Mouse (Mus musculus) CH12.LX (cell line): ENCODE data around the gene Scamp1. TPM values are rescaled to one million over a fixed set of nuclear protein-coding genes. Genes with fewer than 3 reads are reported as not detected.

ENCODE experiments used
- DNase-seq: peaks from one replicate; pipeline ENCODE4 v3.0.0-alpha.2; 2013; ENCODE audit errors: extremely low read depth
- H3K27ac ChIP-seq: 2 replicates; pipeline ENCODE4 v1.5.1; 2012; ENCODE audit warnings: low read depth, mild to moderate bottlenecking, control low read depth, moderate library complexity; ENCODE audit not compliant: insufficient read depth
- H3K27me3 ChIP-seq: replicated peaks from 2 replicates; pipeline ENCODE3; 2012; ENCODE audit warnings: inconsistent platforms
- H3K36me3 ChIP-seq, 2 experiments: replicated peaks in 1 of 2; 2 replicates each; pipeline versions ENCODE3 to v1.6.1; 2012; ENCODE audit warnings: inconsistent platforms in 1 of 2, low read length in 1 of 2, mild to moderate bottlenecking in 1 of 2, mixed read lengths in 1 of 2, moderate library complexity in 1 of 2; ENCODE audit not compliant: control insufficient read depth in 1 of 2, insufficient read depth in 1 of 2
- H3K4me1 ChIP-seq, 2 experiments: 2 replicates each; pipeline ENCODE4 v1.6.1; 2012; ENCODE audit warnings: inconsistent platforms in 1 of 2, moderate library complexity in 1 of 2; ENCODE audit not compliant: insufficient read depth in 2 of 2, control insufficient read depth in 1 of 2
- H3K4me2 ChIP-seq: 2 replicates; pipeline ENCODE4 v1.6.1; 2012; ENCODE audit warnings: low read depth, mild to moderate bottlenecking, control low read depth; ENCODE audit not compliant: poor library complexity, insufficient read depth, severe bottlenecking
- H3K4me3 ChIP-seq, 3 experiments: fragments of 150-350 bp in 1 of 3; sonication (generic) in 1 of 3; replicated peaks in 1 of 3; 2 replicates each; pipeline versions ENCODE3 to v1.5.1; 2011 to 2012; ENCODE audit warnings: low read depth in 2 of 3, low read length in 2 of 3, mild to moderate bottlenecking in 2 of 3, moderate library complexity in 2 of 3, control low read depth in 1 of 3, improper control_type of control experiment in 1 of 3, inconsistent platforms in 1 of 3, mixed read lengths in 1 of 3; ENCODE audit not compliant: poor library complexity in 1 of 3
- H3K79me2 ChIP-seq: replicated peaks from 2 replicates; pipeline ENCODE4 v1.6.1; 2012; ENCODE audit warnings: mild to moderate bottlenecking, moderate library complexity; ENCODE audit not compliant: control insufficient read depth, poor library complexity, insufficient read depth, severe bottlenecking; ENCODE audit errors: extremely low read depth
- H3K9ac ChIP-seq: 2 replicates; pipeline ENCODE4 v1.6.1; 2012; ENCODE audit warnings: low read depth, mild to moderate bottlenecking, control low read depth, moderate library complexity; ENCODE audit not compliant: insufficient read depth
- H3K9me3 ChIP-seq: replicated peaks from 2 replicates; pipeline ENCODE3; 2012; ENCODE audit warnings: low read length, inconsistent platforms, mixed read lengths
- CHD2 ChIP-seq: IDR thresholded peaks from 2 replicates; pipeline ENCODE4 v1.6.1; 2011; ENCODE audit warnings: low read length, improper control_type of control experiment
- EP300 ChIP-seq: IDR thresholded peaks from 2 replicates; pipeline ENCODE4 v1.6.1; 2011; ENCODE audit warnings: low read length, improper control_type of control experiment
- ETS1 ChIP-seq: conservative IDR thresholded peaks from 2 replicates; pipeline ENCODE4 v1.6.1; 2012; ENCODE audit warnings: low read depth, mild to moderate bottlenecking, inconsistent platforms, low read length, improper control_type of control experiment, moderate library complexity
- GABPA ChIP-seq: IDR thresholded peaks from 2 replicates; pipeline ENCODE4 v1.6.1; 2012; ENCODE audit warnings: low read depth, low read length, improper control_type of control experiment, inconsistent platforms; ENCODE audit not compliant: insufficient replicate concordance
- JUND ChIP-seq: conservative IDR thresholded peaks from 2 replicates; pipeline ENCODE4 v1.6.1; 2011; ENCODE audit warnings: low read depth, low read length, improper control_type of control experiment
- KAT2A ChIP-seq: IDR thresholded peaks from 2 replicates; pipeline ENCODE4 v1.6.1; 2012; ENCODE audit warnings: low read length, improper control_type of control experiment, inconsistent platforms; ENCODE audit not compliant: insufficient replicate concordance
- MAX ChIP-seq: IDR thresholded peaks from 2 replicates; pipeline ENCODE4 v1.6.1; 2011; ENCODE audit warnings: low read length, improper control_type of control experiment
- MAZ ChIP-seq: IDR thresholded peaks from 2 replicates; pipeline ENCODE4 v1.6.1; 2012; ENCODE audit warnings: low read depth, mild to moderate bottlenecking, inconsistent platforms, low read length, improper control_type of control experiment, moderate library complexity
- MEF2A ChIP-seq: IDR thresholded peaks from 2 replicates; pipeline ENCODE4 v1.6.1; 2014; ENCODE audit warnings: low read depth, mild to moderate bottlenecking, inconsistent platforms, low read length, improper control_type of control experiment, borderline replicate concordance
- MXI1 ChIP-seq: IDR thresholded peaks from 2 replicates; pipeline ENCODE4 v1.6.1; 2011; ENCODE audit warnings: mild to moderate bottlenecking, low read depth, low read length, improper control_type of control experiment
- MYC ChIP-seq: IDR thresholded peaks from 2 replicates; pipeline ENCODE4 v1.6.1; 2011; ENCODE audit warnings: low read depth, mild to moderate bottlenecking, improper control_type of control experiment, low read length
- NELFE ChIP-seq: IDR thresholded peaks from 2 replicates; pipeline ENCODE4 v1.6.1; 2011; ENCODE audit warnings: low read depth, low read length, improper control_type of control experiment
- PAX5 ChIP-seq: IDR thresholded peaks from 2 replicates; pipeline ENCODE4 v1.6.1; 2012; ENCODE audit warnings: low read length, inconsistent platforms, mixed read lengths
- POLR2A ChIP-seq: IDR thresholded peaks from 2 replicates; pipeline ENCODE4 v1.6.1; 2011; ENCODE audit warnings: low read depth, mild to moderate bottlenecking, improper control_type of control experiment, low read length
- RAD21 ChIP-seq: IDR thresholded peaks from 2 replicates; pipeline ENCODE4 v1.6.1; 2011; ENCODE audit warnings: low read depth, mild to moderate bottlenecking, low read length, improper control_type of control experiment, moderate library complexity
- RCOR1 ChIP-seq: conservative IDR thresholded peaks from 2 replicates; pipeline ENCODE4 v1.6.1; 2012; ENCODE audit warnings: low read depth, mild to moderate bottlenecking, inconsistent platforms, low read length, improper control_type of control experiment
- SIN3A ChIP-seq: IDR thresholded peaks from 2 replicates; pipeline ENCODE4 v1.6.1; 2012; ENCODE audit warnings: low read length, improper control_type of control experiment, inconsistent platforms
- UBTF ChIP-seq: IDR thresholded peaks from 2 replicates; pipeline ENCODE4 v1.6.1; 2012; ENCODE audit warnings: low read depth, mild to moderate bottlenecking, inconsistent platforms, low read length, improper control_type of control experiment, moderate library complexity
- USF2 ChIP-seq: conservative IDR thresholded peaks from 2 replicates; pipeline ENCODE4 v1.6.1; 2011; ENCODE audit warnings: low read depth, low read length, improper control_type of control experiment
- ZC3H11A ChIP-seq: IDR thresholded peaks from 2 replicates; pipeline ENCODE4 v1.6.1; 2012; ENCODE audit warnings: low read depth, mild to moderate bottlenecking, inconsistent platforms, low read length, improper control_type of control experiment
- ZKSCAN1 ChIP-seq: IDR thresholded peaks from 2 replicates; pipeline ENCODE4 v1.6.1; 2012; ENCODE audit warnings: low read depth, inconsistent platforms, low read length, improper control_type of control experiment, borderline replicate concordance
- dilution Hi-C: fragments of 300-500 bp; cut with MboI; formaldehyde crosslinking; loops from 2 replicates; pipeline ENCODE4 v1.14.3; 2020; ENCODE audit warnings: low sequenced_read_pairs; ENCODE audit not compliant: extremely low pct_unique_long_range_greater_than_20kb, extremely low pct_ligation_motif_present
- in situ Hi-C: fragments of 300-500 bp; cut with MboI; formaldehyde crosslinking; loops from 3 replicates; pipeline ENCODE4 v1.14.3; 2019; ENCODE audit warnings: low sequenced_read_pairs, low pct_ligation_motif_present, low pct_unique_long_range_greater_than_20kb, mixed read lengths
- polyA plus RNA-seq: library from polyadenylated mRNA; unstranded; fragments of >175 nt; gene quantifications from 2 replicates; pipeline ENCODE4 v1.2.1, GENCODE M21; 2012; ENCODE audit warnings: low read depth; ENCODE audit not compliant: insufficient read length
- total RNA-seq, 2 experiments: library from RNA; depleted of rRNA; stranded (reverse); fragments of 300-350 nt in 1 of 2; fragments of >200 nt in 1 of 2; gene quantifications; 2 replicates each; pipeline ENCODE4 v1.2.3; 2012 to 2014

The Scamp1 gene
- total and polyA plus RNA-seq, 3 experiments = not detected

GRCm38 (mm10) chr13:94154512-94155296, 131.0 kb downstream of the Scamp1 start:
- Histone ChIP-seq H3K27ac (no peak overlapping the region), H3K9ac (no peak overlapping the region), H3K4me1 (peaks cover 0 to 7% of the 10 kb centered on the region in 2 experiments; a peak in 1 of 4 replicates), H3K36me3 (no peaks in the 10 kb centered on the region), H3K79me2 (no peaks in the 10 kb centered on the region), H3K4me3 (no peak overlapping the region), H3K9me3 (no peaks in the 10 kb centered on the region), H3K27me3 (no peaks in the 10 kb centered on the region), H3K4me2 (no peak overlapping the region)
- dilution Hi-C loops = no loop called here
- in situ Hi-C loops = no loop called here
- no peak for TF ChIP-seq CHD2
- no peak for TF ChIP-seq KAT2A
- no peak for TF ChIP-seq NELFE
- no peak for TF ChIP-seq ETS1
- no peak; the same call in 1 of the 2 replicates for TF ChIP-seq JUND
- TF ChIP-seq RCOR1 = no peak
- TF ChIP-seq PAX5 = no peak
- no peak for TF ChIP-seq GABPA
- TF ChIP-seq MEF2A = no peak
- TF ChIP-seq POLR2A = no peak
- TF ChIP-seq USF2 = no peak
- TF ChIP-seq RAD21 = no peak
- TF ChIP-seq MYC = no peak
- TF ChIP-seq MXI1 = no peak
- TF ChIP-seq ZKSCAN1 = no peak
- no peak for TF ChIP-seq UBTF
- TF ChIP-seq EP300 = no peak
- no peak for TF ChIP-seq MAX
- DNase-seq = peak; percentile 29

DNA sequence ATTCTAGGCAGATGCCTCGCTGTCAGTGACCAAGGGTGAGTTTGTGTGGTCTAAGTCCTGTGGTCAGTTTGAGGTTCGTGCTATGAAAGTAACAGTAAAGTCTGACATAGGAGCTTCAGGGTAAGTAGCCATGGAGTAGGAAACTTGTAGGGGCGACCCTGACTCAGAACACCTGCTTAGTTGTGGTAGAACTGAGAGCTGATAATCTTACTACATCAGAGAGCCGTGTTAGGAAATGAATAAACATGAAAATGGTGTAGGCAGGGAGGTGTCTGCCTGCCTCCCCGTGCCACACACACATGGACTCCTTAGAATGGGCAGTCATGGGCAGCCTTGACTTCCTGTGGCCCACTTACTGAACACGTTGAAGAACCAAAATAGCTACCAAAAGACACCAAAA, 132.0 kb downstream of the Scamp1 start:
- Histone ChIP-seq H3K27ac (no peak overlapping the region), H3K9me3 (no peaks in the 10 kb centered on the region), H3K4me2 (no peak overlapping the region), H3K9ac (no peak overlapping the region), H3K36me3 (no peaks in the 10 kb centered on the region), H3K27me3 (no peaks in the 10 kb centered on the region), H3K4me1 (peaks cover 0 to 7% of the 10 kb centered on the region in 2 experiments; a peak in 1 of 4 replicates), H3K4me3 (no peak overlapping the region), H3K79me2 (no peaks in the 10 kb centered on the region)
- DNase-seq = no peak
- in situ Hi-C loops (no loop called here), dilution Hi-C loops (no loop called here)
- TF ChIP-seq MAZ = no peak
- no peak for TF ChIP-seq MAX
- TF ChIP-seq SIN3A = no peak
- TF ChIP-seq RAD21 = no peak
- no peak for TF ChIP-seq ZKSCAN1
- TF ChIP-seq ZC3H11A = no peak
- no peak for TF ChIP-seq POLR2A
- TF ChIP-seq ETS1 = no peak
